Mouse (Mus musculus) myocyte (in vitro differentiated cells): ENCODE measurements at regions not wholly inside any gene's neighbourhood (a gene's known extent, or its start where the extent isn't known, plus 50 kb on each side); places are given as distances from the start of the nearest gene placed in this dataset.
A peak's percentile ranks its signal among the peaks of the same experiment; 100 is the strongest.
"Not testable (repeated sequence)": the region's sequence is repeated elsewhere in the genome, so short reads cannot be mapped to it uniquely, and the experiment has no call there.

ENCODE experiments used
- H3K27me3 ChIP-seq: one replicate; pipeline ENCODE4 v1.6.1; 2011; ENCODE audit not compliant: control insufficient read depth, insufficient read depth, insufficient read length
- H3K36me3 ChIP-seq: one replicate; pipeline ENCODE4 v1.6.1; 2011; ENCODE audit not compliant: control insufficient read depth, insufficient read depth
- H3K4me2 ChIP-seq: one replicate; pipeline ENCODE4 v1.6.1; 2011; ENCODE audit warnings: low read depth, control low read depth
- H3K4me3 ChIP-seq: one replicate; pipeline ENCODE4 v1.5.1; 2011; ENCODE audit warnings: mild to moderate bottlenecking, control low read depth, moderate library complexity
- H3K79me2 ChIP-seq: one replicate; pipeline ENCODE4 v1.6.1; 2011; ENCODE audit not compliant: control insufficient read depth, insufficient read depth
- H3ac ChIP-seq: one replicate; pipeline ENCODE4 v1.6.1; 2011; ENCODE audit not compliant: control insufficient read depth, insufficient read length
- CEBPB ChIP-seq: IDR thresholded peaks from 2 replicates; pipeline ENCODE4 v1.6.1; 2011; ENCODE audit warnings: mild to moderate bottlenecking, moderate library complexity; ENCODE audit not compliant: poor library complexity, insufficient read depth, severe bottlenecking
- E2F4 ChIP-seq: IDR thresholded peaks from one replicate; pipeline ENCODE4 v1.6.1; 2011; ENCODE audit warnings: mild to moderate bottlenecking, control low read depth, moderate library complexity; ENCODE audit not compliant: insufficient read depth
- MYOD1 ChIP-seq, 3 experiments: IDR thresholded peaks; one replicate each; pipeline ENCODE4 v1.6.1; 2011; ENCODE audit warnings: control low read depth in 2 of 3, low read depth in 2 of 3, mild to moderate bottlenecking in 2 of 3, moderate library complexity in 1 of 3; ENCODE audit not compliant: insufficient read length in 2 of 3, control insufficient read depth in 1 of 3
- MYOG ChIP-seq, 3 experiments: IDR thresholded peaks; one replicate each; pipeline ENCODE4 v1.6.1; 2011; ENCODE audit warnings: control low read depth in 2 of 3, low read depth in 2 of 3, mild to moderate bottlenecking in 2 of 3; ENCODE audit not compliant: insufficient read length in 2 of 3, control insufficient read depth in 1 of 3, insufficient read depth in 1 of 3
- POLR2AphosphoS2 ChIP-seq: IDR thresholded peaks from one replicate; pipeline ENCODE4 v1.6.1; 2011; ENCODE audit warnings: low read depth, control low read depth; ENCODE audit not compliant: insufficient read length
- REST ChIP-seq: IDR thresholded peaks from one replicate; pipeline ENCODE4 v1.6.1; 2011; ENCODE audit warnings: mild to moderate bottlenecking, control low read depth, moderate library complexity; ENCODE audit not compliant: insufficient read depth, insufficient read length
- SRF ChIP-seq: IDR thresholded peaks from one replicate; pipeline ENCODE4 v1.6.1; 2011; ENCODE audit warnings: low read depth; ENCODE audit not compliant: control insufficient read depth, insufficient read length
- TCF12 ChIP-seq: IDR thresholded peaks from one replicate; pipeline ENCODE4 v1.6.1; 2011; ENCODE audit warnings: mild to moderate bottlenecking, control low read depth; ENCODE audit not compliant: poor library complexity, insufficient read depth, severe bottlenecking
- USF1 ChIP-seq: IDR thresholded peaks from one replicate; pipeline ENCODE4 v1.6.1; 2011; ENCODE audit warnings: low read depth, mild to moderate bottlenecking, control low read depth, moderate library complexity

DNA sequence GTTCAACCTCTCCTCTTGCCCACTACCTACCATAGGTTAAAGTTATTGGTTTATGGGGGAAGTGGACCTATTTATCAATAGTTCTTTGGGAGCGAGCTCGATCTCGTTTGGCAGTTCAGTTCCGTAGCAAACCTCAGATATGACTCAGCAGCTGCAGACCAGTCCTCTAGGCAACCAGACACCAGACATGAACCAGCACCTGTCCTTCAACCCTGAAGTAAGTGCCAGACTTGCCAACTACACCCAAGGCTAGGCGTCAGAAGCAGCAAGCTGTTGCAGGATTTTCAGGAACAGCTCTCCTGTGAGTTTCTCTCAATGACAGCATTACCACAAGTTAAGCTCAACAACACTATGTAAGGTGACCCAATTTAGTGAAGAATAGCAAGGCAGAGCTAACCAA, 53.3 kb upstream of the Trdn start:
- H3K4me3 ChIP-seq = no peak overlapping the region
- no peaks in the 10 kb centered on the region for H3K79me2 ChIP-seq
- no peak overlapping the region for H3ac ChIP-seq
- no peaks in the 10 kb centered on the region for H3K27me3 ChIP-seq
- no peaks in the 10 kb centered on the region for H3K36me3 ChIP-seq
- peak overlapping the region; percentile 31 for H3K4me2 ChIP-seq
- TF ChIP-seq E2F4 (no peak), POLR2AphosphoS2 (no peak), MYOD1 (IDR thresholded peaks at IDR 0.05; ENCODE audit: control insufficient read depth in 1 of 3, insufficient read length in 2 of 3, low read depth in 2 of 3) (peak; percentile 49 to 94 (median 93)), TCF12 (peak; percentile 41), MYOG (IDR thresholded peaks at IDR 0.05; ENCODE audit: control insufficient read depth in 1 of 3, insufficient read depth in 1 of 3, insufficient read length in 2 of 3, low read depth in 2 of 3) (peak; percentile 31 to 80 (median 66)), USF1 (no peak), SRF (no peak)

GRCm38 (mm10) chr10:33022254-33022653, 58.1 kb upstream of the Trdn start:
- Histone ChIP-seq H3ac (no peak overlapping the region), H3K4me2 (no peak overlapping the region), H3K4me3 (no peak overlapping the region), H3K36me3 (no peaks in the 10 kb centered on the region), H3K27me3 (no peaks in the 10 kb centered on the region), H3K79me2 (no peaks in the 10 kb centered on the region)
- no peak for TF ChIP-seq POLR2AphosphoS2
- TF ChIP-seq TCF12 = peak; percentile 31
- TF ChIP-seq MYOG (IDR thresholded peaks at IDR 0.05; ENCODE audit: control insufficient read depth in 1 of 3, insufficient read depth in 1 of 3, insufficient read length in 2 of 3, low read depth in 2 of 3) = peak in 1 of 3 experiments; percentile 52
- no peak for TF ChIP-seq E2F4
- no peak for TF ChIP-seq REST
- TF ChIP-seq MYOD1 (IDR thresholded peaks at IDR 0.05; ENCODE audit: control insufficient read depth in 1 of 3, insufficient read length in 2 of 3, low read depth in 2 of 3) = peak in 2 of 3 experiments; percentile 68 to 73

- 0 out of 2 replicates have a peak, but pooled peaks have one; percentile 26 for TF ChIP-seq CEBPB
- no peak for TF ChIP-seq SRF
- H3K4me2 ChIP-seq = peak overlapping the region; percentile 44
- no peaks in the 10 kb centered on the region for H3K79me2 ChIP-seq
- no peak overlapping the region for H3ac ChIP-seq
- H3K36me3 ChIP-seq = no peaks in the 10 kb centered on the region
- no peak overlapping the region for H3K4me3 ChIP-seq
- no peaks in the 10 kb centered on the region for H3K27me3 ChIP-seq
These were observed 94.7 kb upstream of the Nkain2 start for GRCm38 (mm10) chr10:32984727-32985587.

DNA sequence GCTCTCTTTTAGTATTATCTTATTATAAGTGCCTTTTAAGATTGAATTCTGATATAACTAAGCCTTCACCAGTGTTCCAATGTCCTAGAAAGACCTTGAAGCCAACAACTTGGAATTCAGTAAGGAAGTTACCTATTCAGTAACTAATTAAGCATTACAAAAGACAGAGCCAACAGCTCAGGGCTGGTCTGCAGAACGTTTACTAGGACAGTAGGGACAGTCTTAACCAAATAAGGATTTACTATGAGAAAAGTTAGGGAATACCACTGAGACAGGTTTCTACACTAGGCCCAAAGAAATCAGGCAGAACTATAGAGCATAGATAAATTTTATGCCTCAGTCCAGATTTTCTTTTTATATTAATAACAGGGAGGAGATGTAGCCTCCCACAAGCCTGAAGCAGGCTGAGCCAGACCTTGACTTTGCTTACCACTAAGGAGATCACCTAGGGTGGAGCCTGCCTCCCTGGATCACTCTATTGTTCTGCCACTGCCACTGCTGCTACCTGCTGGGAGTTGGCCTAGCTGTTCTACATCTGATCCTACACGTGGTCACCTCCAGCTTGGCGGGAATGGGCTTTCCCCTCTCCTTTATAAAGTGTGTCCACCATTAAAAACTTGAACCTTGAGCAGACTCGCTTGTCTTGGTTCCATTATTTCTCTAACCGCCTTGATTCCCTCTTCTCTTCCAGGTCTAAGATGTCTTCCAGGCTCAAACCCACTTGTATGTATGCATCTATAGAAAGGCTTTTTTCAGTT, 68.2 kb upstream of the Nkain2 start:
- H3K27me3 ChIP-seq, H3K79me2 ChIP-seq: not testable (repeated sequence)

DNA sequence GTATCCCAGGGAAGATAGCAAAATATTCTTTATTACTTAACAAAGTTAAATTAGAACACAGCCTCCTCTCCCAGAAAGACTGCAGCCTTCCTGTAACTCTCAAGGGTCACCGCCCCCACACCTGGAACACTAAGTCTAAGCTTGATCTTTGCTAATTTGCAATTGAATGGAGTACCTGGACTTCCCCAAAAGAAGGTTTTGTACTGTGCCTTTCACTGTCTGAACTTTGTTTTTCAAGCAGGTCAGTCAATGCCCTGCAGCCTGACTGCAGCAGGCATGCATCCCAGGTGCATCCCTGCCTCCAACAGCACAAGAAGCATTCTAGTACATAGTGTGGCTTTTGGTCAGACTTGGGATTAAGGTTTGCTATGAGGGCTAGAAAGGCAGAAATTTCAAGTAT, 67.2 kb upstream of the Nkain2 start:
- not testable (repeated sequence) for H3K4me3 ChIP-seq, H3K79me2 ChIP-seq, H3ac ChIP-seq, H3K36me3 ChIP-seq, H3K27me3 ChIP-seq, H3K4me2 ChIP-seq

More for the DNA sequence above, 68.2 kb upstream of the Nkain2 start:
- not testable (repeated sequence) for H3K36me3 ChIP-seq, H3K4me2 ChIP-seq, H3ac ChIP-seq, H3K4me3 ChIP-seq

DNA sequence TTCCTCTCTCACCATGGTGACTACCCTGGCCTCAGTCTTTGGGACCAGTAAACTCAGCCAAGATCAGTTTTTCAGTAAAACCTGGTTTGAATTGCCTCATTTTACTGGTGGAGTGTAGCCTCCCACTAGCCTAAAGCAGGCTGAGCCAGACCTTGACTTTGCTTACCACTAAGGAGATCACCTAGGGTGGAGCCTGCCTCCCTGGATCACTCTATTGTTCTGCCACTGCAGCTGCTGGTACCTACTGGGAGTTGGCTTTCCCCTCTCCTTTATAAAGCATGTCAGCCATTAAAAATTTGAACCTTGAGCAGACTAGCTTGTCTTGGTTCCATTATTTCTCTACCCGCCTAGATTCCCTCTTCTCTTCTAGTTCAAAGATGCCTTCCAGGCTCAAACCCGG, 63.5 kb upstream of the Nkain2 start:
- H3ac ChIP-seq = not testable (repeated sequence)

More for the DNA sequence above, 63.5 kb upstream of the Nkain2 start:
- H3K36me3 ChIP-seq, H3K27me3 ChIP-seq, H3K4me2 ChIP-seq, H3K4me3 ChIP-seq, H3K79me2 ChIP-seq: not testable (repeated sequence)
